ENCODE assay signal across 9 mouse cellular contexts in genomic region chr13:49559185-49559584, GRCm38 (mm10). TPM values are rescaled to one million over a fixed set of nuclear protein-coding genes. Genes with fewer than 3 reads are reported as not detected.
DNase-seq lines count a peak whose midpoint lies in the region; ATAC-seq and TF ChIP-seq lines count a peak whose summit lies in the region.
"Had no signal": no experiment of that assay in that cellular context is flagged by ENCODE, and none has a peak within 500 bp of the region (broad histone marks: within the 10 kb centered on the region; RNA-seq: fewer than 3 reads in every experiment).

No protein-coding gene starts in this region.

- no peak for ATAC-seq in forebrain, embryonic 14.5 days
- no peak for ATAC-seq in forebrain, embryonic 12.5 days (ENCODE audit: low FRiP score)
- peak; percentile 52; the same call in 1 of the 2 replicates for ATAC-seq in liver, embryonic 15.5 days (ENCODE audit: insufficient read depth)
- no peak for ATAC-seq in cerebellum, adult (ENCODE audit: insufficient number of reproducible peaks, low FRiP score, low TSS enrichment)

- H3K4me2 ChIP-seq in forebrain, embryonic 14.5 days (ENCODE audit: low read length) = no peak overlapping the region
- H3K4me2 ChIP-seq in forebrain, embryonic 12.5 days = no peak overlapping the region
- H3K4me2 ChIP-seq in liver, embryonic 15.5 days = no peak overlapping the region

- peak; percentile 62 for TF ChIP-seq CTCF in gastrocnemius, adult 2 months (IDR thresholded peaks at IDR 0.05)

- H3K4me1 ChIP-seq in forebrain, embryonic 14.5 days (ENCODE audit: control insufficient read depth, insufficient read depth, low read length) = no peaks in the 10 kb centered on the region
- no peaks in the 10 kb centered on the region for H3K4me1 ChIP-seq in forebrain, embryonic 12.5 days
- H3K4me1 ChIP-seq in liver, embryonic 15.5 days (replicated peaks) = peaks cover 10% of the 10 kb centered on the region
- no peaks in the 10 kb centered on the region for H3K4me1 ChIP-seq in limb, embryonic 10.5 days

- no peak overlapping the region for H3K27ac ChIP-seq in forebrain, embryonic 14.5 days (ENCODE audit: low read depth, low read length)
- no peak overlapping the region for H3K27ac ChIP-seq in forebrain, embryonic 12.5 days
- H3K27ac ChIP-seq in gastrocnemius, adult 2 months = no peak overlapping the region; the same call in 1 of the 2 replicates
- no peak overlapping the region for H3K27ac ChIP-seq in liver, embryonic 15.5 days (replicated peaks)
- H3K27ac ChIP-seq in limb, embryonic 10.5 days = no peak overlapping the region

- intact Hi-C loops in gastrocnemius, adult 2 months (cut with DNase I) = no loop called here

- DNase-seq in forebrain, embryonic 14.5 days (ENCODE audit: low spot score) = peak; percentile 22
- DNase-seq in spleen, postnatal 4 days (ENCODE audit: low spot score in 2 of 2) = peak; percentile 38 to 63
- DNase-seq in spleen, adult 12 weeks (ENCODE audit: low spot score) = no peak
- DNase-seq in gastrocnemius, adult 2 months = peak; percentile 61
- DNase-seq in limb, embryonic 10.5 days (ENCODE audit: low spot score) = no peak

- no peak overlapping the region for H3K4me3 ChIP-seq in forebrain, embryonic 14.5 days (ENCODE audit: low read depth, low read length)
- no peak overlapping the region for H3K4me3 ChIP-seq in forebrain, embryonic 12.5 days (replicated peaks)
- H3K4me3 ChIP-seq in gastrocnemius, adult 2 months = no peak overlapping the region
- no peak overlapping the region for H3K4me3 ChIP-seq in liver, embryonic 15.5 days (replicated peaks)
- no peak overlapping the region for H3K4me3 ChIP-seq in limb, embryonic 10.5 days

- H3K27me3 ChIP-seq in forebrain, embryonic 14.5 days (replicated peaks; ENCODE audit: control insufficient read depth, insufficient read depth, low read length) = no peaks in the 10 kb centered on the region
- no peaks in the 10 kb centered on the region for H3K27me3 ChIP-seq in forebrain, embryonic 12.5 days
- no peaks in the 10 kb centered on the region for H3K27me3 ChIP-seq in liver, embryonic 15.5 days
- no peaks in the 10 kb centered on the region for H3K27me3 ChIP-seq in limb, embryonic 10.5 days (ENCODE audit: low read depth, poor library complexity, severe bottlenecking)

- 37% methylated on average over 2 of the region's 2 CpGs for WGBS in forebrain, embryonic 14.5 days
- 46% methylated on average over 2 of the region's 2 CpGs for WGBS in forebrain, embryonic 12.5 days
- WGBS in liver, embryonic 15.5 days (ENCODE audit: insufficient replicate concordance) = 36% methylated on average over 2 of the region's 2 CpGs
- 35% methylated on average over 2 of the region's 2 CpGs for WGBS in limb, embryonic 10.5 days

- no peak overlapping the region for H3K9ac ChIP-seq in forebrain, embryonic 14.5 days (ENCODE audit: low read length)
- no peak overlapping the region for H3K9ac ChIP-seq in forebrain, embryonic 12.5 days
- H3K9ac ChIP-seq in liver, embryonic 15.5 days = no peak overlapping the region

- no peaks in the 10 kb centered on the region for H3K36me3 ChIP-seq in forebrain, embryonic 14.5 days (ENCODE audit: control insufficient read depth, insufficient read depth, low read length)
- no peaks in the 10 kb centered on the region for H3K36me3 ChIP-seq in forebrain, embryonic 12.5 days (replicated peaks)
- no peaks in the 10 kb centered on the region for H3K36me3 ChIP-seq in liver, embryonic 15.5 days (replicated peaks)
- no peaks in the 10 kb centered on the region for H3K36me3 ChIP-seq in limb, embryonic 10.5 days

- H3K9me3 ChIP-seq in forebrain, embryonic 14.5 days (replicated peaks; ENCODE audit: control insufficient read depth, low read length) = no peaks in the 10 kb centered on the region
- H3K9me3 ChIP-seq in forebrain, embryonic 12.5 days = no peaks in the 10 kb centered on the region
- H3K9me3 ChIP-seq in liver, embryonic 15.5 days (replicated peaks) = no peaks in the 10 kb centered on the region
- no peaks in the 10 kb centered on the region for H3K9me3 ChIP-seq in limb, embryonic 10.5 days (replicated peaks)

RNA-seq across cellular contexts. Expression of gene Aspn, which starts 14.9 kb away (rescaled TPM):
- 0.52 and 0.69 TPM in 2 replicates for polyA plus RNA-seq in forebrain, embryonic 14.5 days (2014; fragmentation: Nextera tagmentation; extraction: Ambion mirVana)
- 2.6 and 2.8 TPM in 2 replicates for polyA plus RNA-seq in forebrain, embryonic 12.5 days (2016; fragmentation: Nextera tagmentation; extraction: Ambion mirVana)
- 10 to 100 TPM; 13.0 to 19.6 TPM for total RNA-seq in gastrocnemius, adult 2 months (2021)
- 2.0 and 2.2 TPM in 2 replicates for polyA plus RNA-seq in liver, embryonic 15.5 days (2015; fragmentation: Nextera tagmentation; extraction: Ambion mirVana)
- polyA plus RNA-seq in limb, embryonic 10.5 days (2016; fragmentation: Nextera tagmentation; extraction: Ambion mirVana) = 0.14 and 0.18 TPM in 2 replicates
- total RNA-seq: ES-E14 had no signal

RNA-seq across cellular contexts. Expression of gene Omd, which starts 23.1 kb away (rescaled TPM):
- 0.22 and 0.93 TPM in 2 replicates for polyA plus RNA-seq in forebrain, embryonic 14.5 days (2014; fragmentation: Nextera tagmentation; extraction: Ambion mirVana)
- polyA plus RNA-seq in forebrain, embryonic 12.5 days (2016; fragmentation: Nextera tagmentation; extraction: Ambion mirVana) = 0.56 and 1.0 TPM in 2 replicates
- 1 to 10 TPM; 1.9 to 4.8 TPM for total RNA-seq in gastrocnemius, adult 2 months (2021)
- polyA plus RNA-seq in liver, embryonic 15.5 days (2015; fragmentation: Nextera tagmentation; extraction: Ambion mirVana) = 0.55 TPM in 2 replicates
- polyA plus RNA-seq in limb, embryonic 10.5 days (2016; fragmentation: Nextera tagmentation; extraction: Ambion mirVana) = 1.1 and 1.3 TPM in 2 replicates
- total RNA-seq: ES-E14 had no signal

RNA-seq across cellular contexts. Expression of gene Ogn, which starts 48.7 kb away (rescaled TPM):
- polyA plus RNA-seq in forebrain, embryonic 14.5 days (2014; fragmentation: Nextera tagmentation; extraction: Ambion mirVana) = 10.8 and 16.5 TPM in 2 replicates
- polyA plus RNA-seq in forebrain, embryonic 12.5 days (2016; fragmentation: Nextera tagmentation; extraction: Ambion mirVana) = 10.6 and 13.9 TPM in 2 replicates
- 10 to 100 TPM; 21.3 to 46.8 TPM for total RNA-seq in gastrocnemius, adult 2 months (2021)
- polyA plus RNA-seq in liver, embryonic 15.5 days (2015; fragmentation: Nextera tagmentation; extraction: Ambion mirVana) = 3.7 and 4.3 TPM in 2 replicates
- polyA plus RNA-seq in limb, embryonic 10.5 days (2016; fragmentation: Nextera tagmentation; extraction: Ambion mirVana) = 1.3 and 1.7 TPM in 2 replicates

RNA-seq across cellular contexts. Expression of gene Ecm2, which starts 54.6 kb away (rescaled TPM):
- 0.80 and 1.2 TPM in 2 replicates for polyA plus RNA-seq in forebrain, embryonic 14.5 days (2014; fragmentation: Nextera tagmentation; extraction: Ambion mirVana)
- 0.58 and 0.84 TPM in 2 replicates for polyA plus RNA-seq in forebrain, embryonic 12.5 days (2016; fragmentation: Nextera tagmentation; extraction: Ambion mirVana)
- total RNA-seq in gastrocnemius, adult 2 months (2021) = 10 to 100 TPM in 1 of 2 experiments, 1 to 10 TPM in 1; 8.0 to 15.0 TPM
- polyA plus RNA-seq in liver, embryonic 15.5 days (2015; fragmentation: Nextera tagmentation; extraction: Ambion mirVana) = 0.24 and 0.50 TPM in 2 replicates
- 0.21 and 0.45 TPM in 2 replicates for polyA plus RNA-seq in limb, embryonic 10.5 days (2016; fragmentation: Nextera tagmentation; extraction: Ambion mirVana)

Comparison
In these comparisons a context has a peak if more than half of its experiments do, and no peak if none do; other contexts are left out.
1. DNase-seq: peak in forebrain, embryonic 14.5 days (single experiment), spleen, postnatal 4 days (2 of 2) and gastrocnemius, adult 2 months (single experiment); none in spleen, adult 12 weeks (single experiment) and limb, embryonic 10.5 days (single experiment).